Mouse (Mus musculus): ENCODE results near the gene Papss2.

DNA sequence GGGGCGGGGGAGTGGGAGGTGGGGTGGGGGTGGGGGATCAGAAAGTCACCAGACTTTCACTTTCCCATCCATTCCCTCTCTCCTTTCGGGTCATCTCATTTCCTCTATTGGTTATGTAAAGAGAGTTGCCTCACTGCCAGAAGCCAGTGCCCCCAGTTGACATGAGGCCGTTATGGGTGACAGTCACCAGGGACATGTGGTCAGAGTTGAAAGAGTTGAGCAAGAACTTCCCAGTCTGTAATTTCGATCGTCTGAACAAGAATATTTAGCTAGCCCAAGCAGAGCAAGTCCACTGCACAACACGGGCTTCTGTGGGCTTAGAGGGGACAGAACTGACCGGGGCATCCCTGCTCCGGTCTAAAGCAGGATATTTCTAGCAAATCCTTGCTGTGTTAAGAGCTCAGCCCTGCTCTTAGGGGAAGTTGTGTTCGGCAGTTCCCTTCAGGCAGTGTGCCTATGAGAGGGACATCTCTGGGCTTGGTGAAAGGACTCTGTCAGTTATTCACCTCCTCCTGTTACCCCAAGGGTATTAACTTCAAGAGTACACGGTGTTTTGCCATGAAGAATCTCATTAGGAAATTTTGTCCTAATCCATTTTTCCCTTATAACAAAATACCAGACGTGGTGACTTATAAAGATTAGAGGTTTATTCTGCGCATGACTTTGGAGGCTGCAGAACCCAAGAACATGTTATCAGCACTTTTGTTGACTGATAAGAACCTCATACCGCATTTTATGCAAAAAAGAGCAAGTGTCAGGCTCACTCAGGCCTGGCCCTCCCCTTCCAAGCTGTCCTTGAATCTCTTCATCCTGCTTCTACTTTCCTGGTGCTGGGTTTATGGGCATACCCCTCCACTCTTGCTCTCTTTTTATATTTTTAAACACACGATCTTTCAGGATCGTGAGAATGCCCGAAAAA is 42.0 kb downstream of the Papss2 start:
- TF ChIP-seq CTCF (IDR thresholded peaks at IDR 0.05; ENCODE audit: borderline replicate concordance, insufficient read depth, low read length) (no peak), POLR2A (IDR thresholded peaks at IDR 0.05; ENCODE audit: low read depth, low read length) (no peak)
